Mouse (Mus musculus): ENCODE data around the gene Abca7. TPM values are rescaled to one million over a fixed set of nuclear protein-coding genes. Genes with fewer than 3 reads are reported as not detected.

The Abca7 gene
- polyA plus RNA-seq, 1 experiment from 2014 or later, result 3.1 TPM

- Histone ChIP-seq H3K9ac (replicated peaks) (no peak overlapping the region), H3K4me3 (ENCODE audit: low read depth, low read length) (no peak overlapping the region), H3K4me1 (ENCODE audit: insufficient read depth) (peaks cover 37% of the 10 kb centered on the region), H3K36me3 (replicated peaks; ENCODE audit: insufficient read depth, low read length) (no peaks in the 10 kb centered on the region), H3K27me3 (ENCODE audit: insufficient read depth, low read length) (no peaks in the 10 kb centered on the region), H3K4me2 (ENCODE audit: low read depth, low read length) (no peak overlapping the region), H3K27ac (ENCODE audit: low read depth) (no peak overlapping the region), H3K9me3 (ENCODE audit: low read length) (no peaks in the 10 kb centered on the region)
- WGBS (ENCODE audit: insufficient replicate concordance), result 71% methylated on average over 5 of the region's 5 CpGs
- DNase-seq, result no peak
- no peak for ATAC-seq
- TF ChIP-seq CTCF (IDR thresholded peaks at IDR 0.05; ENCODE audit: low read depth) (no peak), EP300 (IDR thresholded peaks at IDR 0.05; ENCODE audit: low read depth) (no peak)
These were observed 52.1 kb downstream of the Abca7 start for GRCm38 (mm10) chr10:80048396-80048795.

GRCm38 (mm10) chr10:80048834-80049233, 52.5 kb downstream of the Abca7 start:
- no peak overlapping the region for H3K4me3 ChIP-seq (ENCODE audit: low read depth, low read length)
- DNase-seq, result no peak
- H3K27ac ChIP-seq (ENCODE audit: low read depth), result no peak overlapping the region
- TF ChIP-seq CTCF (IDR thresholded peaks at IDR 0.05; ENCODE audit: low read depth) (no peak), EP300 (IDR thresholded peaks at IDR 0.05; ENCODE audit: low read depth) (no peak)
- 34% methylated on average over 3 of the region's 3 CpGs for WGBS (ENCODE audit: insufficient replicate concordance)
- H3K4me1 ChIP-seq (ENCODE audit: insufficient read depth), result peaks cover 37% of the 10 kb centered on the region
- H3K4me2 ChIP-seq (ENCODE audit: low read depth, low read length), result no peak overlapping the region
- H3K36me3 ChIP-seq (replicated peaks; ENCODE audit: insufficient read depth, low read length), result no peaks in the 10 kb centered on the region
- ATAC-seq, result no peak
- no peak overlapping the region for H3K9ac ChIP-seq (replicated peaks)
- H3K27me3 ChIP-seq (ENCODE audit: insufficient read depth, low read length), result no peaks in the 10 kb centered on the region
- no peaks in the 10 kb centered on the region for H3K9me3 ChIP-seq (ENCODE audit: low read length)

GRCm38 (mm10) chr10:80050244-80050643, 54.0 kb downstream of the Abca7 start:
- H3K4me2 ChIP-seq (ENCODE audit: low read depth, low read length), result no peak overlapping the region
- no peak for TF ChIP-seq EP300 (IDR thresholded peaks at IDR 0.05; ENCODE audit: low read depth)
- no peak for TF ChIP-seq CTCF (IDR thresholded peaks at IDR 0.05; ENCODE audit: low read depth)
- peaks cover 41% of the 10 kb centered on the region for H3K4me1 ChIP-seq (ENCODE audit: insufficient read depth)
- no peaks in the 10 kb centered on the region for H3K27me3 ChIP-seq (ENCODE audit: insufficient read depth, low read length)
- no peak overlapping the region; the same call in 1 of the 2 replicates for H3K9ac ChIP-seq (replicated peaks)
- WGBS (ENCODE audit: insufficient replicate concordance), result 56% methylated on average over 6 of the region's 6 CpGs
- H3K4me3 ChIP-seq (ENCODE audit: low read depth, low read length), result no peak overlapping the region
- DNase-seq (no peak), ATAC-seq (no peak)
- H3K9me3 ChIP-seq (ENCODE audit: low read length), result no peaks in the 10 kb centered on the region
- H3K27ac ChIP-seq (ENCODE audit: low read depth), result peak overlapping the region; percentile 93
- no peaks in the 10 kb centered on the region for H3K36me3 ChIP-seq (replicated peaks; ENCODE audit: insufficient read depth, low read length)

GRCm38 (mm10) chr10:80050885-80051617, 54.8 kb downstream of the Abca7 start:
- 49% methylated on average over 15 of the region's 15 CpGs for WGBS (ENCODE audit: insufficient replicate concordance)
- H3K27ac ChIP-seq (ENCODE audit: low read depth), result peak overlapping the region; percentile 93
- TF ChIP-seq CTCF (IDR thresholded peaks at IDR 0.05; ENCODE audit: low read depth), result no peak
- no peak for TF ChIP-seq EP300 (IDR thresholded peaks at IDR 0.05; ENCODE audit: low read depth)
- H3K4me1 ChIP-seq (ENCODE audit: insufficient read depth), result peaks cover 48% of the 10 kb centered on the region
- H3K27me3 ChIP-seq (ENCODE audit: insufficient read depth, low read length), result no peaks in the 10 kb centered on the region
- H3K9ac ChIP-seq (replicated peaks), result peak overlapping the region; percentile 8
- DNase-seq (no peak), ATAC-seq (no peak)
- H3K9me3 ChIP-seq (ENCODE audit: low read length), result no peaks in the 10 kb centered on the region
- no peak overlapping the region for H3K4me3 ChIP-seq (ENCODE audit: low read depth, low read length)
- no peak overlapping the region; the same call in 1 of the 2 replicates for H3K4me2 ChIP-seq (ENCODE audit: low read depth, low read length)
- peaks cover 7% of the 10 kb centered on the region for H3K36me3 ChIP-seq (replicated peaks; ENCODE audit: insufficient read depth, low read length)

GRCm38 (mm10) chr10:80051618-80052373, 55.5 kb downstream of the Abca7 start:
- H3K36me3 ChIP-seq (replicated peaks; ENCODE audit: insufficient read depth, low read length), result peaks cover 13% of the 10 kb centered on the region
- no peaks in the 10 kb centered on the region for H3K9me3 ChIP-seq (ENCODE audit: low read length)
- DNase-seq (peak; percentile 77), ATAC-seq (peak; percentile 25; the same call in 1 of the 2 replicates)
- peak overlapping the region; percentile 8 for H3K9ac ChIP-seq (replicated peaks)
- peaks cover 51% of the 10 kb centered on the region for H3K4me1 ChIP-seq (ENCODE audit: insufficient read depth)
- 29% methylated on average over 12 of the region's 14 CpGs for WGBS (ENCODE audit: insufficient replicate concordance)
- H3K4me3 ChIP-seq (ENCODE audit: low read depth, low read length), result no peak overlapping the region
- peak overlapping the region; percentile 93 for H3K27ac ChIP-seq (ENCODE audit: low read depth)
- H3K4me2 ChIP-seq (ENCODE audit: low read depth, low read length), result peak overlapping the region; percentile 58
- H3K27me3 ChIP-seq (ENCODE audit: insufficient read depth, low read length), result no peaks in the 10 kb centered on the region
- TF ChIP-seq EP300 (IDR thresholded peaks at IDR 0.05; ENCODE audit: low read depth) (no peak), CTCF (IDR thresholded peaks at IDR 0.05; ENCODE audit: low read depth) (no peak)

GRCm38 (mm10) chr10:80052374-80052764, 56.1 kb downstream of the Abca7 start:
- peaks cover 51% of the 10 kb centered on the region for H3K4me1 ChIP-seq (ENCODE audit: insufficient read depth)
- ATAC-seq (no peak), DNase-seq (no peak)
- peaks cover 19% of the 10 kb centered on the region for H3K36me3 ChIP-seq (replicated peaks; ENCODE audit: insufficient read depth, low read length)
- no peaks in the 10 kb centered on the region for H3K27me3 ChIP-seq (ENCODE audit: insufficient read depth, low read length)
- no peaks in the 10 kb centered on the region for H3K9me3 ChIP-seq (ENCODE audit: low read length)
- WGBS (ENCODE audit: insufficient replicate concordance), result 74% methylated on average over 5 of the region's 5 CpGs
- H3K4me3 ChIP-seq (ENCODE audit: low read depth, low read length), result no peak overlapping the region
- H3K4me2 ChIP-seq (ENCODE audit: low read depth, low read length), result peak overlapping the region; percentile 58
- peak overlapping the region; percentile 93 for H3K27ac ChIP-seq (ENCODE audit: low read depth)
- no peak for TF ChIP-seq CTCF (IDR thresholded peaks at IDR 0.05; ENCODE audit: low read depth)
- no peak for TF ChIP-seq EP300 (IDR thresholded peaks at IDR 0.05; ENCODE audit: low read depth)
- peak overlapping the region; percentile 2 for H3K9ac ChIP-seq (replicated peaks)
